Mouse (Mus musculus): ENCODE measurements at regions not wholly inside any gene's neighbourhood (a gene's known extent, or its start where the extent isn't known, plus 50 kb on each side); places are given as distances from the start of the nearest gene placed in this dataset.

DNA sequence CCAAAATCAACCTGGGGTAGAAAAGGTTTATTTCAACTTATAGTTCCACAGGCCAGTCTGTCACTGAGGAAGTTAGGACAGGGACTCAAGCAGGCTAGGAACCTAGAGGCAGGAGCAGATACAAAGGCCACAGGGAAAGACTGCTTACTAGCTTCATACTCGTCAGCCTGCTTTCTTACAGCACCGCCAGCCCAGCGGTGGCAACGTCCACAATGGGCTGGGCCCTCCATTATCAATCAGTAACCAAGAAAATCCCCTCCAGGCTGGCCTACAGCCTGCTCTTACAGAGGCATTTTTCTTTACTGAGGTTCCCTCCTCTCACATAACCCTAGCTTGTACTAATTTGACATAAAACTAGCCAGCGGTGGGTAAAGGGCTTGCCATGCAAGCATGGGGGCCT is 180.2 kb downstream of the Utp6 start:
- no peak overlapping the region for H3K27ac ChIP-seq (ENCODE audit: low read depth)
- H3K9me3 ChIP-seq (ENCODE audit: low read depth, low read length): no peaks in the 10 kb centered on the region
- no peak overlapping the region for H3K9ac ChIP-seq
- no peak for ATAC-seq (ENCODE audit: insufficient read depth)
- DNase-seq: no peak
- no peaks in the 10 kb centered on the region for H3K27me3 ChIP-seq (ENCODE audit: insufficient read depth, low read length)
- H3K36me3 ChIP-seq (ENCODE audit: insufficient read depth): no peaks in the 10 kb centered on the region
- no peak overlapping the region for H3K4me2 ChIP-seq
- H3K4me3 ChIP-seq (ENCODE audit: low read depth, low read length): no peak overlapping the region
- 63% methylated on average over 5 of the region's 5 CpGs for WGBS
- no peak for TF ChIP-seq CTCF (IDR thresholded peaks at IDR 0.05; ENCODE audit: low read depth)
- H3K4me1 ChIP-seq (ENCODE audit: insufficient read depth): peaks cover 7% of the 10 kb centered on the region

DNA sequence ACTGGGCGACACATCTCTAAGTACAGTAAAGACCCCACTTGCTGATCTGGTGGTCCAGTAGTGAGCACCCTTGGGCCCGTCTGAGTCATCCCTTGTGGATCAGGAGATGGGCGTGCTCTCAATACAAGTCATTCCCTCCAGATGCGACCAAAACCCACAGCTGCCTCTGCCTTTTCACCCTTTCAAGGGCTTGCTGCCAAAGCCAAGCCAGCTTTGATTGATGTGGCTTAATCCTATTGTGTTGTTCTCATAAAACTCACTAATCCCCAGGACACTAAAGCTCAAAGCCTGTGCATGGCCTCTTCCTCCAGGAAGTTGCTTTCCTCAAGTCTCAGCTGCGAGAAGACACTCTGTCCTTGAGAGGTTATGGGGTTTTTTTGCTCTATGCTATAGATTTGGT is 182.4 kb downstream of the Utp6 start:
- ATAC-seq (ENCODE audit: insufficient read depth) (no peak), DNase-seq (peak; percentile 70)
- H3K9me3 ChIP-seq (ENCODE audit: low read depth, low read length): no peaks in the 10 kb centered on the region
- H3K4me1 ChIP-seq (ENCODE audit: insufficient read depth): peaks cover 9% of the 10 kb centered on the region
- 37% methylated on average over 5 of the region's 5 CpGs for WGBS
- no peak overlapping the region for H3K27ac ChIP-seq (ENCODE audit: low read depth)
- no peak overlapping the region for H3K9ac ChIP-seq
- H3K36me3 ChIP-seq (ENCODE audit: insufficient read depth): no peaks in the 10 kb centered on the region
- no peak for TF ChIP-seq CTCF (IDR thresholded peaks at IDR 0.05; ENCODE audit: low read depth)
- H3K4me2 ChIP-seq: no peak overlapping the region
- no peaks in the 10 kb centered on the region for H3K27me3 ChIP-seq (ENCODE audit: insufficient read depth, low read length)
- no peak overlapping the region for H3K4me3 ChIP-seq (ENCODE audit: low read depth, low read length)

DNA sequence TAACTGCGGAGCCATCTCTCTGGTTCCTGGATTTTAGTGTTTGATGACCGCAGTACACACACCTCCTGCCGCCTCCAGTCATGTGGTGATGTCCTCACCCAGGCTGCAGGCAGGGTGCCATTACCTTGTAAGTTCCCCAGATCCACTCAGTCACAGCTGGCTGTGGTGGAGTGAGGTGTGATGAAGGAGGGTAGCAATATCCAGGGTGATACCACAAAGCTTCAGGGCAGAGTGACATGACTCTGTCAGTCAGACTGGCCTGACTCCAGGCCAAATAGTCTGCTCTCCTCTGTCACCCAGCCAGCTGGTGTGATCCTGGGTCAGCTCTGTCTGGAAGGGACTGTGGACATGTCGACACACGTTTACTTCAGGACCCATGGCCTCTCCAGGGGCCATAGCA is 183.7 kb downstream of the Utp6 start:
- Histone ChIP-seq H3K4me1 (ENCODE audit: insufficient read depth) (peaks cover 9% of the 10 kb centered on the region), H3K36me3 (ENCODE audit: insufficient read depth) (no peaks in the 10 kb centered on the region), H3K4me3 (ENCODE audit: low read depth, low read length) (no peak overlapping the region), H3K4me2 (no peak overlapping the region), H3K9me3 (ENCODE audit: low read depth, low read length) (no peaks in the 10 kb centered on the region), H3K27me3 (ENCODE audit: insufficient read depth, low read length) (no peaks in the 10 kb centered on the region), H3K9ac (no peak overlapping the region), H3K27ac (ENCODE audit: low read depth) (no peak overlapping the region)
- ATAC-seq (ENCODE audit: insufficient read depth) (no peak), DNase-seq (no peak)
- no peak for TF ChIP-seq CTCF (IDR thresholded peaks at IDR 0.05; ENCODE audit: low read depth)
- WGBS: 60% methylated on average over 5 of the region's 5 CpGs

DNA sequence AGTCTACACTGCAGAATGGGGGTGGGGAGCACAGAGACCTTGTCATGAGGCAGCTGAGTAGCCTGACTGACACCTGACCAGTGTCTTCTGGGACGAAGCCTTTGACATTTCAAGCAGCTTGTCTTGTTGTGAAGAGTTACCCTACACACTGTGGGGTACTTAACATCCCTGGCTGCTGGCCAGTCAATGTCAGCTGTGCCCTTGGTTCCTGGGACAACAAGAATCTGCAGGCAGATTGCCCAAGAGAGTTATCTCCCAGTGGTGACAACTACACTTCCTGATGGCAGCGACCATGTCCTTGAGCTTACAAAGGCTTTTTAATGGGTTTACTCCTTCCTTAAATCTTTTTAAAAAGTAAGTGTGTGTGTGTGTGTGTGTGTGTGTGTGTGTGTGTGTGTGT is 184.2 kb downstream of the Utp6 start:
- H3K9me3 ChIP-seq (ENCODE audit: low read depth, low read length): no peaks in the 10 kb centered on the region
- no peak overlapping the region for H3K27ac ChIP-seq (ENCODE audit: low read depth)
- 22% methylated on average over 2 of the region's 2 CpGs for WGBS
- peak; percentile 76 for DNase-seq
- H3K4me1 ChIP-seq (ENCODE audit: insufficient read depth): peaks cover 9% of the 10 kb centered on the region
- no peak overlapping the region for H3K4me3 ChIP-seq (ENCODE audit: low read depth, low read length)
- H3K9ac ChIP-seq: no peak overlapping the region
- ATAC-seq (ENCODE audit: insufficient read depth): 0 out of 2 replicates have a peak, but pooled peaks have one; percentile 28
- no peak overlapping the region for H3K4me2 ChIP-seq
- no peak for TF ChIP-seq CTCF (IDR thresholded peaks at IDR 0.05; ENCODE audit: low read depth)
- H3K27me3 ChIP-seq (ENCODE audit: insufficient read depth, low read length): no peaks in the 10 kb centered on the region
- H3K36me3 ChIP-seq (ENCODE audit: insufficient read depth): no peaks in the 10 kb centered on the region

DNA sequence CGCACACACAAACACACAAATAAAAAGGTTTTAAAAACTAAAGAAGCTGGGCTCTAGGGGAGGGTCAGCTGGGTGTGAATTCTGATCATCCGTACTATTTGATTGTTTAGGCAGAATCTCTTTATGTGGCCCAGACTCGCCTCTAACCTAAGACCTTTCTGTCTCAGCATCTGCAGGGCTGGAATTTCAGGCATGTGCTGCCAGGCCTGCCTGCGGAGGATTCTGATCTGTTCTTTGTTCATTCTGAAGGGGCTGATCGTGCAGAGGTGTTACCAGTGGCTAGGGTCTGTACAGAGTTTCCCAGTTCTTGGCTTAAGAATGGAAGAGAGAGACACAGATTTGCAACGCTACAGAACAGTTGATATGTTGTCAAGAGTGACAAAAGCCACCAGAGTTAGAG is 185.6 kb downstream of the Rab11fip4 start:
- ATAC-seq (ENCODE audit: insufficient read depth): no peak
- no peaks in the 10 kb centered on the region for H3K36me3 ChIP-seq (ENCODE audit: insufficient read depth)
- no peak overlapping the region for H3K4me2 ChIP-seq
- no peak overlapping the region for H3K9ac ChIP-seq
- no peaks in the 10 kb centered on the region for H3K27me3 ChIP-seq (ENCODE audit: insufficient read depth, low read length)
- TF ChIP-seq CTCF (IDR thresholded peaks at IDR 0.05; ENCODE audit: low read depth): no peak
- H3K9me3 ChIP-seq (ENCODE audit: low read depth, low read length): no peaks in the 10 kb centered on the region
- no peak overlapping the region for H3K4me3 ChIP-seq (ENCODE audit: low read depth, low read length)
- H3K4me1 ChIP-seq (ENCODE audit: insufficient read depth): peaks cover 9% of the 10 kb centered on the region
- WGBS: 33% methylated on average over 6 of the region's 6 CpGs
- H3K27ac ChIP-seq (ENCODE audit: low read depth): no peak overlapping the region
- DNase-seq: peak; percentile 34

DNA sequence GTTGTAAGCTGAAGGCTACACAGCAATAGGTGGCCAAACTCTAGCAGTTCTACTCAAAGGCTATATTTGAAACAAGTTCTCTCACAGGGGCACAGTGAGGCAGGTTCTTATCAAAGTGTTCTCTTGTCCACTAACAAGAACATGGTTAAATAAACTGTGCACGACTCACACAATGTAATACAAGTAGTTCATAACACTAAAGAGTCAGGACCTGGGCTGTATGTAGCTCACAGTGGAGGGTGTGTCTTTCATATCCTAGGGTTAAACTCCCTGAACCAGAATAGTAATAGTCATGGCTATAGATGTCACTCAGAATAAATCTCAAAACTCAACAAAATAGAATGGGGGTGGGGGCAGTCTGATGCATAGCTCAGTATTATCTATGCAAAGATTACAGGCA is 182.7 kb downstream of the Rab11fip4 start:
- no peak for TF ChIP-seq CTCF (IDR thresholded peaks at IDR 0.05; ENCODE audit: low read depth)
- 10% methylated on average over 1 of the region's 1 CpGs for WGBS
- Histone ChIP-seq H3K9ac (no peak overlapping the region), H3K4me3 (ENCODE audit: low read depth, low read length) (no peak overlapping the region), H3K4me2 (no peak overlapping the region), H3K27me3 (ENCODE audit: insufficient read depth, low read length) (no peaks in the 10 kb centered on the region), H3K36me3 (ENCODE audit: insufficient read depth) (no peaks in the 10 kb centered on the region), H3K4me1 (ENCODE audit: insufficient read depth) (peaks cover 9% of the 10 kb centered on the region), H3K9me3 (ENCODE audit: low read depth, low read length) (peaks cover 5% of the 10 kb centered on the region; the same call in 1 of the 2 replicates), H3K27ac (ENCODE audit: low read depth) (no peak overlapping the region)
- no peak for ATAC-seq (ENCODE audit: insufficient read depth)
- no peak for DNase-seq

DNA sequence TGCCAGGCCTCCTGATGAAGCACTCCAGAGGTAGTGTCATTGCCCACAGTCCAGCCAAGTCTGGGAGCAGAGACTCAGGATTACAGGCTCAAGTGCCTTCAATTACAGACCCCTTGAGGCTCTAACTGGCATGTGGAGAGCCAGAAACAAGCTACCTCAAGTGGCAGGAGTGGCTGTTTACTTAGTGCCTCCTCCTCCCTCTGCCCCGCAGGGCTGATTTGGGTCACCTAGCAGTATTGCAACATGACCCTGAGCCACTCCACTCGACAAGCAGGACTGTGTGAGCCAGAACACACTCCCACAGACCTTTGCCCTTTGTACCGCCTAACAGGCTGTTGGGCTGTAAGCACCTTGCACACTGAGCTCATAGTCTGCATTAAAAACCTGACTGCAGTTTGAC is 180.4 kb downstream of the Rab11fip4 start:
- 27% methylated on average over 3 of the region's 3 CpGs for WGBS
- H3K4me1 ChIP-seq (ENCODE audit: insufficient read depth): no peaks in the 10 kb centered on the region
- H3K4me3 ChIP-seq (ENCODE audit: low read depth, low read length): no peak overlapping the region
- H3K4me2 ChIP-seq: no peak overlapping the region
- peak; percentile 64 for DNase-seq
- no peak overlapping the region for H3K27ac ChIP-seq (ENCODE audit: low read depth)
- TF ChIP-seq CTCF (IDR thresholded peaks at IDR 0.05; ENCODE audit: low read depth): no peak
- H3K36me3 ChIP-seq (ENCODE audit: insufficient read depth): no peaks in the 10 kb centered on the region
- H3K27me3 ChIP-seq (ENCODE audit: insufficient read depth, low read length): no peaks in the 10 kb centered on the region
- H3K9ac ChIP-seq: no peak overlapping the region
- peak; percentile 84 for ATAC-seq (ENCODE audit: insufficient read depth)
- peaks cover 5% of the 10 kb centered on the region; the same call in 1 of the 2 replicates for H3K9me3 ChIP-seq (ENCODE audit: low read depth, low read length)

DNA sequence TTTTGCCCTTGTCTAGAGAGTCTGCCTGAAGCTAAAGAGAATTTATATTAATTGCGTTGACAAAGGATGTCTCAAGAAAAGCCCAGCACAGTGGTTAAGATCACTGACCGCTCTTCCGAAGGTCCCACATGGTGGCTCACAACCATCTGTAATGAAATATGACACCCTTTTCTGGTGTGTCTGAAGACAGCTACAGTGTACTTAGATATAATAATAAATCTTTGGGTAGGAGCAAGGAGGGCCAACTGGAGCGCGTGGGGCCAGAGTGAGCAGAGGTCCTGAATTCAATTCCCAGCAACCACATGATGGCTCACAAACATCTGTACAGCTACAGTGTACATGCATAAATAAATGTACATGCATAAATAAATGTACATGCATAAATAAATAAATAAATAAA is 176.1 kb downstream of the Rab11fip4 start:
- no peak for TF ChIP-seq CTCF (IDR thresholded peaks at IDR 0.05; ENCODE audit: low read depth)
- Histone ChIP-seq H3K9me3 (ENCODE audit: low read depth, low read length) (peaks cover 5% of the 10 kb centered on the region; the same call in 1 of the 2 replicates), H3K4me2 (no peak overlapping the region), H3K4me1 (ENCODE audit: insufficient read depth) (no peaks in the 10 kb centered on the region), H3K9ac (no peak overlapping the region), H3K4me3 (ENCODE audit: low read depth, low read length) (no peak overlapping the region), H3K27me3 (ENCODE audit: insufficient read depth, low read length) (no peaks in the 10 kb centered on the region), H3K36me3 (ENCODE audit: insufficient read depth) (no peaks in the 10 kb centered on the region), H3K27ac (ENCODE audit: low read depth) (no peak overlapping the region)
- DNase-seq (no peak), ATAC-seq (ENCODE audit: insufficient read depth) (no peak)
- 72% methylated on average over 5 of the region's 5 CpGs for WGBS

All from lung, embryonic 14.5 days (tissue).